Mouse (Mus musculus): Measurements from ENCODE around the gene Nipsnap2. TPM values are rescaled to one million over a fixed set of nuclear protein-coding genes. Genes with fewer than 3 reads are reported as not detected.
"Not testable (repeated sequence)": the region's sequence is repeated elsewhere in the genome, so short reads cannot be mapped to it uniquely, and the experiment has no call there.

Gene Nipsnap2
- polyA plus RNA-seq (2014; fragmentation: Nextera tagmentation; extraction: Ambion mirVana), result 80.4 and 88.3 TPM in 2 replicates

GRCm38 (mm10) chr5:129724834-129725773 lies at the start of gene Nipsnap2:
Gene Nipsnap2, plus strand, starts transcription at chr5:129725063.
- 1% methylated on average over 78 of the region's 93 CpGs for WGBS
- ATAC-seq (ENCODE audit: low FRiP score, low TSS enrichment), result peak; percentile 95
- H3K4me2 ChIP-seq (ENCODE audit: low read length), result peak within 1 kb of the TSS; percentile 61
- peaks cover 9% of the 10 kb centered on the region; the same call in 1 of the 2 replicates for H3K4me1 ChIP-seq (ENCODE audit: control insufficient read depth, insufficient read depth, low read length)
- H3K36me3 ChIP-seq (ENCODE audit: control insufficient read depth, insufficient read depth, low read length), result no peaks in the 10 kb centered on the region
- no peaks in the 10 kb centered on the region for H3K9me3 ChIP-seq (ENCODE audit: control insufficient read depth, low read length)
- peak within 1 kb of the TSS; percentile 92 for H3K27ac ChIP-seq (replicated peaks; ENCODE audit: low read depth, low read length)
- no peaks in the 10 kb centered on the region for H3K27me3 ChIP-seq (ENCODE audit: control insufficient read depth, insufficient read depth, low read length)
- peak within 1 kb of the TSS; percentile 91 for H3K9ac ChIP-seq (replicated peaks; ENCODE audit: low read length)
- peak within 1 kb of the TSS; percentile 82 for H3K4me3 ChIP-seq (replicated peaks; ENCODE audit: low read depth, low read length)
- peak; percentile 93 for DNase-seq

DNA sequence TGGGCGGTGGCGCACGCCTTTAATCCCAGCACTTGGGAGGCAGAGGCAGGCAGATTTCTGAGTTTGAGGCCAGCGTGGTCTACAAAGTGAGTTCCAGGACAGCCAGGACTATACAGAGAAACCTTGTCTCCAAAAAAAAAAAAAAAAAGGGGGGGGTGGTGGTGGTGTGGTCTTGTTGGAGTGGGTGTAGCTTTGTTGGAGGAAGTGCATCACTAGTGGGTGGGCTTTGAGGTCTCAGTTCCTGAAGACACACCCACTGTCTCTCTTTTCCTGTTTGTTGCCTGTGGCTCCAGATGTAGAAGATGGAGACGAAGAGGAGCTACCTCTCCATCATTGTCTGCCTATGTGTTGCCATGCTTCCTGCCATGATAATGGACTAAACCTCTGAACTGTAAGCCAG lies 39.7 kb upstream of the Nipsnap2 start:
- ATAC-seq (ENCODE audit: low FRiP score, low TSS enrichment); H3K4me1 ChIP-seq (ENCODE audit: control insufficient read depth, insufficient read depth, low read length); H3K9me3 ChIP-seq (ENCODE audit: control insufficient read depth, low read length); H3K4me2 ChIP-seq (ENCODE audit: low read length); H3K9ac ChIP-seq (replicated peaks; ENCODE audit: low read length); H3K36me3 ChIP-seq (ENCODE audit: control insufficient read depth, insufficient read depth, low read length); DNase-seq; H3K27ac ChIP-seq (replicated peaks; ENCODE audit: low read depth, low read length); H3K4me3 ChIP-seq (replicated peaks; ENCODE audit: low read depth, low read length); H3K27me3 ChIP-seq (ENCODE audit: control insufficient read depth, insufficient read depth, low read length): not testable (repeated sequence)
- WGBS, result 91% methylated on average over 5 of the region's 5 CpGs

- Histone ChIP-seq H3K9ac (replicated peaks; ENCODE audit: low read length) (no peak overlapping the region), H3K4me1 (ENCODE audit: control insufficient read depth, insufficient read depth, low read length) (no peaks in the 10 kb centered on the region), H3K4me2 (ENCODE audit: low read length) (no peak overlapping the region), H3K36me3 (ENCODE audit: control insufficient read depth, insufficient read depth, low read length) (no peaks in the 10 kb centered on the region), H3K9me3 (ENCODE audit: control insufficient read depth, low read length) (no peaks in the 10 kb centered on the region), H3K27me3 (ENCODE audit: control insufficient read depth, insufficient read depth, low read length) (no peaks in the 10 kb centered on the region), H3K27ac (replicated peaks; ENCODE audit: low read depth, low read length) (no peak overlapping the region), H3K4me3 (replicated peaks; ENCODE audit: low read depth, low read length) (no peak overlapping the region)
- DNase-seq, result no peak
- no peak for ATAC-seq (ENCODE audit: low FRiP score, low TSS enrichment)
- 85% methylated on average over 7 of the region's 7 CpGs for WGBS
These were observed 37.2 kb upstream of the Nipsnap2 start for GRCm38 (mm10) chr5:129687621-129688020.

DNA sequence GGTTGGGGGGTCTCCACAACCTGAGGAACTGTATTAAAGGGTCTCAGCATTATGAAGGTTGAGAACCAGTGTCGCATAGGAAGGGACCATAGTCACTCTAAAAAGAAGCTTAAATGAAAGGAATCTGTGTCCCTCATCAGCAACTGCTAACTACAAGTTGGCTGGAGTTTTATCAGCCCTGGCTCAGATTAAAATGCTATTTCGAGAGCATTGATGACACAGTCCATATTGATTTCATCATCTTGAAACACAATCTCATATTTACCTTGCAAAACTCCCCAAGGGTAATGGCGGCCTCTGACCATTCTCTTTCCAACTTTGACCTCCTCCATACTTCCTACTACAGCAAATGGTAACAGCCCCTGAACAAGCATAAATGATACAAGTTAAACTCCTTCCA lies 34.3 kb upstream of the Nipsnap2 start:
- H3K9ac ChIP-seq (replicated peaks; ENCODE audit: low read length), result no peak overlapping the region
- 84% methylated on average over 3 of the region's 3 CpGs for WGBS
- H3K27ac ChIP-seq (replicated peaks; ENCODE audit: low read depth, low read length), result no peak overlapping the region
- ATAC-seq (ENCODE audit: low FRiP score, low TSS enrichment) (no peak), DNase-seq (no peak)
- H3K9me3 ChIP-seq (ENCODE audit: control insufficient read depth, low read length), result no peaks in the 10 kb centered on the region
- H3K4me1 ChIP-seq (ENCODE audit: control insufficient read depth, insufficient read depth, low read length), result no peaks in the 10 kb centered on the region
- H3K36me3 ChIP-seq (ENCODE audit: control insufficient read depth, insufficient read depth, low read length), result no peaks in the 10 kb centered on the region
- H3K27me3 ChIP-seq (ENCODE audit: control insufficient read depth, insufficient read depth, low read length), result no peaks in the 10 kb centered on the region
- H3K4me2 ChIP-seq (ENCODE audit: low read length), result no peak overlapping the region
- H3K4me3 ChIP-seq (replicated peaks; ENCODE audit: low read depth, low read length), result no peak overlapping the region

DNA sequence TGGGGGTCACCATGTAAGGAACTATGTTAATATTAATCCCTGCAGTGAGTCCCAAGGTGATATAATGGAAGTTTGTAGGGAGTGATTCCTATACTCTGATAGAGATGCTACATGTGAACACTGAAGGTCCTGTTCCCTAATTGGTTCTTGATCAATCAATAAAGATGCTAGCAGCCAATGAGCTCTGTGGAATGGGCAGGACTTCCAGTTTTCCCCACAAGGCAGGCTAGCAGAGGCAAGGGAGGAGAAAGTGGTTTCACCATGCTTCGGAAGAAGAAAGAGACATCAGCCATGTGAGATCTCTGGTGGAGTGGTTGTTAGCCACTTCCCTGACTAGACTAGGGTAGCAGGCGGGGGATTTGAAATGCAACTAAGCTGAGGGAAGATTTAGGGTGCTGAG lies 24.4 kb upstream of the Nipsnap2 start:
- Histone ChIP-seq H3K4me2 (ENCODE audit: low read length) (0 out of 2 replicates have a peak overlapping the region, but pooled peaks have one; percentile 15), H3K4me1 (ENCODE audit: control insufficient read depth, insufficient read depth, low read length) (no peaks in the 10 kb centered on the region), H3K36me3 (ENCODE audit: control insufficient read depth, insufficient read depth, low read length) (no peaks in the 10 kb centered on the region), H3K4me3 (replicated peaks; ENCODE audit: low read depth, low read length) (no peak overlapping the region), H3K9ac (replicated peaks; ENCODE audit: low read length) (no peak overlapping the region), H3K9me3 (ENCODE audit: control insufficient read depth, low read length) (no peaks in the 10 kb centered on the region), H3K27ac (replicated peaks; ENCODE audit: low read depth, low read length) (no peak overlapping the region), H3K27me3 (ENCODE audit: control insufficient read depth, insufficient read depth, low read length) (no peaks in the 10 kb centered on the region)
- ATAC-seq (ENCODE audit: low FRiP score, low TSS enrichment), result no peak
- DNase-seq, result peak; percentile 12
- 39% methylated on average over 2 of the region's 2 CpGs for WGBS

GRCm38 (mm10) chr5:129701706-129702105 lies 23.2 kb upstream of the Nipsnap2 start:
- no peaks in the 10 kb centered on the region for H3K9me3 ChIP-seq (ENCODE audit: control insufficient read depth, low read length)
- WGBS, result 77% methylated on average over 1 of the region's 1 CpGs
- no peak overlapping the region for H3K4me2 ChIP-seq (ENCODE audit: low read length)
- no peak overlapping the region for H3K4me3 ChIP-seq (replicated peaks; ENCODE audit: low read depth, low read length)
- no peaks in the 10 kb centered on the region for H3K27me3 ChIP-seq (ENCODE audit: control insufficient read depth, insufficient read depth, low read length)
- no peak for DNase-seq
- H3K36me3 ChIP-seq (ENCODE audit: control insufficient read depth, insufficient read depth, low read length), result no peaks in the 10 kb centered on the region
- no peak overlapping the region for H3K9ac ChIP-seq (replicated peaks; ENCODE audit: low read length)
- H3K27ac ChIP-seq (replicated peaks; ENCODE audit: low read depth, low read length), result no peak overlapping the region
- ATAC-seq (ENCODE audit: low FRiP score, low TSS enrichment), result no peak
- no peaks in the 10 kb centered on the region for H3K4me1 ChIP-seq (ENCODE audit: control insufficient read depth, insufficient read depth, low read length)

GRCm38 (mm10) chr5:129703368-129703767 lies 21.5 kb upstream of the Nipsnap2 start:
- no peaks in the 10 kb centered on the region for H3K4me1 ChIP-seq (ENCODE audit: control insufficient read depth, insufficient read depth, low read length)

DNA sequence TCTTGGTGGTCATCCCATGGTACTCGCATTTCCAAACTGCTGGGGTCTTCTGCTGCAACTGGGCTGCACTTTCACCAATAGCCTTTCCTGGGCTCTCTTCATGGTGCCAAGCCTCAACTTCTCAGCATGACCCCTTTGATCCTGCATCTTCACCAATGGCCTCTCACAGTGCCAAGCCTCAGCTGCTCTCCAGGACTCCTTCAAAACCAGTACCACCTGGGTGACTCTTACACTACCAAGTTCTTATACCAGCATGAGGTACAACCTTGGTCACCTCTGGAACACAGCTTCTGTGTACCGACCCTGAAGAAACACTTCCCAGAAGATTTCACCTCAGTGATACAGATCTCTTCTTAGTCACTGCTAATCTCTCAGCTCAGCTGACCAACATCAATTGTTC lies 16.5 kb upstream of the Nipsnap2 start, which contains the start of gene Sept14:
Gene Sept14 (minus strand): TSS at position 101 of the 400 bp plus-strand sequence.
- no peaks in the 10 kb centered on the region for H3K27me3 ChIP-seq (ENCODE audit: control insufficient read depth, insufficient read depth, low read length)

More at GRCm38 (mm10) chr5:129703368-129703767, 21.5 kb upstream of the Nipsnap2 start:
- H3K27me3 ChIP-seq (ENCODE audit: control insufficient read depth, insufficient read depth, low read length), result no peaks in the 10 kb centered on the region
- no peak overlapping the region for H3K4me2 ChIP-seq (ENCODE audit: low read length)
- no peak overlapping the region for H3K27ac ChIP-seq (replicated peaks; ENCODE audit: low read depth, low read length)
- DNase-seq, result no peak
- no peaks in the 10 kb centered on the region for H3K36me3 ChIP-seq (ENCODE audit: control insufficient read depth, insufficient read depth, low read length)
- H3K9ac ChIP-seq (replicated peaks; ENCODE audit: low read length), result no peak overlapping the region
- no peak overlapping the region for H3K4me3 ChIP-seq (replicated peaks; ENCODE audit: low read depth, low read length)
- H3K9me3 ChIP-seq (ENCODE audit: control insufficient read depth, low read length), result no peaks in the 10 kb centered on the region
- ATAC-seq (ENCODE audit: low FRiP score, low TSS enrichment), result no peak

More for the DNA sequence above, 16.5 kb upstream of the Nipsnap2 start, which contains the start of gene Sept14:
- no peak within 1 kb of the TSS for H3K9ac ChIP-seq (replicated peaks; ENCODE audit: low read length)
- H3K27ac ChIP-seq (replicated peaks; ENCODE audit: low read depth, low read length), result no peak within 1 kb of the TSS
- H3K4me1 ChIP-seq (ENCODE audit: control insufficient read depth, insufficient read depth, low read length), result no peaks in the 10 kb centered on the region
- DNase-seq (no peak), ATAC-seq (ENCODE audit: low FRiP score, low TSS enrichment) (no peak)
- H3K9me3 ChIP-seq (ENCODE audit: control insufficient read depth, low read length), result no peaks in the 10 kb centered on the region
- 55% methylated on average over 2 of the region's 2 CpGs for WGBS
- no peak within 1 kb of the TSS for H3K4me2 ChIP-seq (ENCODE audit: low read length)
- H3K4me3 ChIP-seq (replicated peaks; ENCODE audit: low read depth, low read length), result no peak within 1 kb of the TSS
- H3K36me3 ChIP-seq (ENCODE audit: control insufficient read depth, insufficient read depth, low read length), result no peaks in the 10 kb centered on the region

Measured in midbrain, embryonic 14.5 days (tissue).